Mouse (Mus musculus) liver, embryonic 12.5 days (tissue): ENCODE data around the gene Nav3. TPM values are rescaled to one million over a fixed set of nuclear protein-coding genes. Genes with fewer than 3 reads are reported as not detected.

Experiments
- ATAC-seq: fragments of 200-750 bp; cut with Nextera tagmentation; 2 replicates; pipeline ENCODE4 v1.8.0; 2017; ENCODE audit warnings: moderate number of reproducible peaks, mild to moderate bottlenecking, moderate library complexity
- H3K27ac ChIP-seq: fragments of 300-500 bp; sonication (generic); 2 replicates; pipeline ENCODE4 v1.5.1; 2016; ENCODE audit warnings: mild to moderate bottlenecking
- H3K27me3 ChIP-seq: fragments of 300-500 bp; sonication (generic); replicated peaks from 2 replicates; pipeline ENCODE4 v1.6.1; 2016; ENCODE audit warnings: mild to moderate bottlenecking, moderate library complexity
- H3K36me3 ChIP-seq: fragments of 300-500 bp; sonication (generic); 2 replicates; pipeline ENCODE4 v1.6.1; 2016; ENCODE audit warnings: mild to moderate bottlenecking, moderate library complexity
- H3K4me1 ChIP-seq: fragments of 300-500 bp; sonication (generic); 2 replicates; pipeline ENCODE4 v1.6.1; 2016
- H3K4me2 ChIP-seq: fragments of 300-500 bp; sonication (generic); 2 replicates; pipeline ENCODE4 v1.6.1; 2016; ENCODE audit warnings: mild to moderate bottlenecking, moderate library complexity
- H3K4me3 ChIP-seq: fragments of 300-500 bp; sonication (generic); 2 replicates; pipeline ENCODE4 v1.5.1; 2016; ENCODE audit warnings: mild to moderate bottlenecking, moderate library complexity
- H3K9ac ChIP-seq: fragments of 300-500 bp; sonication (generic); 2 replicates; pipeline ENCODE4 v1.6.1; 2016; ENCODE audit warnings: mild to moderate bottlenecking, moderate library complexity
- H3K9me3 ChIP-seq: fragments of 300-500 bp; sonication (generic); replicated peaks from 2 replicates; pipeline ENCODE4 v1.6.1; 2016; ENCODE audit warnings: mild to moderate bottlenecking, moderate library complexity
- WGBS: fragments of 180-500 bp; shearing (Covaris S2); methylation state at CpG from one replicate; pipeline ENCODE4 v1.1.7; 2016; ENCODE audit not compliant: insufficient replicate concordance; 5-methylcytosine and 5-hydroxymethylcytosine counted together
- polyA plus RNA-seq: library from polyadenylated mRNA; unstranded; fragments of >200 nt; fragmentation: Nextera tagmentation; extraction: Ambion mirVana; gene quantifications from 2 replicates; pipeline ENCODE4 v1.2.1, GENCODE M21; 2016

The Nav3 gene
- polyA plus RNA-seq, 1 experiment from 2014 or later = 0.13 TPM

DNA sequence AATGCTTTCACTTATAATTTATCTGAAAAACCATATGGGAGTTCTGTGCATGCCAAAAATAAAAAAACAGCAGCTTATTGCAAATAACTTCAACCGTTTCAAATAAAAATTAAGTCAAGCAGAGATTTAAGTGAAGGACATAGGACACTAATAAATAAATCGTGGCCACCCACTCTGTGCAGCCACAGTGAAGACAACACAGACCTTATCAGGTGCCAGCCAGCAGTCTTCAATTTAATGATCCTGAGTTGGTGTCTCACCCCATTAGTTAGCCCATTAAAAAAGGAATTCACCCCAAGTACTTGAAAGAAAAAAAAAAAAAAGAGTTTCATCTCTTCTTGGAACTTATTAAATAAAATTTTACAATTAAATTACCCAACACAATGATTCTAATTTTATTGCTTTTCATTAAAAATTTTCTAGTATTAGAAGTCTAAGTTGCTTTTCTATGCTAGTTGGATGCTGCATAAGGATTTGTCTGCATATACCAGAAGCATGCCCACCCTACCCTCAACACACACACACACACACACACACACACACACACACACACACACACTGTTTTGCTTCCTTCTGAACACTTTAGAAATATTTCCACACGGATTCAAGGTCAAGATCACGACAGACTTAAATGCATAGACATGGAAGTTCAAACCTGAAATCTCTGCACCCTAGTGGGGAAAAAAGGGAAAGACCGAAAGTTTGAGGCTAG lies 649.1 kb downstream of the Nav3 start:
- Histone ChIP-seq H3K4me3 (no peak overlapping the region), H3K4me1 (no peaks in the 10 kb centered on the region), H3K27ac (no peak overlapping the region), H3K4me2 (no peak overlapping the region), H3K27me3 (no peaks in the 10 kb centered on the region), H3K9ac (no peak overlapping the region), H3K9me3 (no peaks in the 10 kb centered on the region), H3K36me3 (no peaks in the 10 kb centered on the region)
- no peak for ATAC-seq
- 47% methylated on average over 5 of the region's 5 CpGs for WGBS

- no peaks in the 10 kb centered on the region for H3K9me3 ChIP-seq
- H3K4me3 ChIP-seq = no peak overlapping the region
- H3K4me1 ChIP-seq = no peaks in the 10 kb centered on the region
- no peaks in the 10 kb centered on the region for H3K36me3 ChIP-seq
- ATAC-seq = no peak
- H3K4me2 ChIP-seq = no peak overlapping the region
- no peak overlapping the region for H3K9ac ChIP-seq
- H3K27me3 ChIP-seq = no peaks in the 10 kb centered on the region
- H3K27ac ChIP-seq = no peak overlapping the region
Measured at GRCm38 (mm10) chr10:109803441-109803840, 652.6 kb downstream of the Nav3 start.

DNA sequence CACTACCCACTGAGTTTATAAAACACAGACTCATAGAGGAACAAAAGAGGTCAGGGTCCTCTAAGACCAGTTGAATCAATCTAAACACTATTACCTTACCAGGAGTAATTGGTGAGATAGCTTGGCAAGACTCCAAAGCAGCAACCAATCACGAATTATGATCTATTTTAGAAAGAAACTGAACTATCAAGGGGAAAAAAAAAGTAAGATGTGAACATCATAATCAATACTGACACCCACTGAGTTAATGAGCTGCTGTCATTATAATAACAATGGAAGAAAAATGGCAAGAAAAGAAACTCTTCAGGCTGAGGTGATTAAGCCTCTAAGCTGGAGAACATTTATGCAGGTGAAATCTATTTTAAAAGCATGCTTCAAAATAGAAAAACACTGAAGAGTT lies 653.8 kb downstream of the Nav3 start:
- H3K4me3 ChIP-seq = no peak overlapping the region
- H3K36me3 ChIP-seq = no peaks in the 10 kb centered on the region
- H3K27ac ChIP-seq = no peak overlapping the region
- H3K4me2 ChIP-seq = no peak overlapping the region
- no peaks in the 10 kb centered on the region for H3K27me3 ChIP-seq
- H3K4me1 ChIP-seq = no peaks in the 10 kb centered on the region
- 29% methylated on average over 1 of the region's 1 CpGs for whole genome bisulfite sequencing
- ATAC-seq = no peak
- no peak overlapping the region for H3K9ac ChIP-seq
- H3K9me3 ChIP-seq = no peaks in the 10 kb centered on the region

GRCm38 (mm10) chr10:109799246-109799645 lies 656.8 kb downstream of the Nav3 start:
- Histone ChIP-seq H3K27ac (no peak overlapping the region), H3K9me3 (no peaks in the 10 kb centered on the region), H3K9ac (no peak overlapping the region), H3K4me1 (no peaks in the 10 kb centered on the region), H3K27me3 (no peaks in the 10 kb centered on the region), H3K4me3 (no peak overlapping the region), H3K4me2 (no peak overlapping the region), H3K36me3 (no peaks in the 10 kb centered on the region)
- ATAC-seq = no peak
- WGBS = 70% methylated on average over 6 of the region's 6 CpGs

GRCm38 (mm10) chr10:109796981-109797380 lies 659.0 kb downstream of the Nav3 start:
- Histone ChIP-seq H3K9ac (no peak overlapping the region), H3K36me3 (no peaks in the 10 kb centered on the region), H3K4me2 (no peak overlapping the region), H3K4me1 (no peaks in the 10 kb centered on the region), H3K9me3 (no peaks in the 10 kb centered on the region), H3K27ac (no peak overlapping the region), H3K4me3 (no peak overlapping the region), H3K27me3 (no peaks in the 10 kb centered on the region)
- 64% methylated on average over 3 of the region's 3 CpGs for WGBS
- ATAC-seq = no peak

DNA sequence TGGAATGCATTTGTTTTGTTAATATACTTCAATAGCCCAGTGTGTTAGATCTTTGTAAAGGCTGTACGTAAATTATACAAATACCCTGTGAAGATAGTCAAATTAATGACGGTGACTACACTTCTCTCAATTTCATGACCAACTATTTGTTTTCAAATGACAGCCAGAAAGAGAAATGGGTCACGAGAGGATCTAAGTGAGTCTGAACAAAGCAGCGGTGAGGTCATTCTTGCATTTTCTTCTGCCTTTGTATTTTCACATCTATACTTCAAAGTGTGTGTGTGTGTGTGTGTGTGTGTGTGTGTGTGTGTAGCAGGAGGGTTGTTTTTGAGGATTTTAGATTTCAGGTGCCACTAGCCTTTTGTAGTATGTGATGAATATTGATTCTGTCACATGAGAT lies 662.5 kb downstream of the Nav3 start:
- Histone ChIP-seq H3K4me1 (no peaks in the 10 kb centered on the region), H3K4me2 (no peak overlapping the region), H3K27ac (no peak overlapping the region), H3K36me3 (no peaks in the 10 kb centered on the region), H3K9me3 (no peaks in the 10 kb centered on the region), H3K4me3 (no peak overlapping the region), H3K27me3 (no peaks in the 10 kb centered on the region), H3K9ac (no peak overlapping the region)
- ATAC-seq = no peak
- 67% methylated on average over 4 of the region's 4 CpGs for WGBS

- H3K4me2 ChIP-seq = no peak overlapping the region
- H3K27ac ChIP-seq = no peak overlapping the region
- H3K9me3 ChIP-seq = no peaks in the 10 kb centered on the region
- H3K9ac ChIP-seq = no peak overlapping the region
- H3K36me3 ChIP-seq = no peaks in the 10 kb centered on the region
- no peak overlapping the region for H3K4me3 ChIP-seq
- H3K27me3 ChIP-seq = no peaks in the 10 kb centered on the region
- WGBS = 63% methylated on average over 2 of the region's 2 CpGs
- no peak for ATAC-seq
- H3K4me1 ChIP-seq = no peaks in the 10 kb centered on the region
Measured at GRCm38 (mm10) chr10:109788728-109789127, 667.3 kb downstream of the Nav3 start.

GRCm38 (mm10) chr10:109779109-109779508 lies 676.9 kb downstream of the Nav3 start:
- Histone ChIP-seq H3K4me3 (no peak overlapping the region), H3K4me1 (no peaks in the 10 kb centered on the region), H3K4me2 (no peak overlapping the region), H3K27ac (no peak overlapping the region), H3K9me3 (no peaks in the 10 kb centered on the region), H3K36me3 (no peaks in the 10 kb centered on the region), H3K9ac (no peak overlapping the region), H3K27me3 (no peaks in the 10 kb centered on the region)
- no peak for ATAC-seq
- WGBS = 75% methylated on average over 4 of the region's 4 CpGs

DNA sequence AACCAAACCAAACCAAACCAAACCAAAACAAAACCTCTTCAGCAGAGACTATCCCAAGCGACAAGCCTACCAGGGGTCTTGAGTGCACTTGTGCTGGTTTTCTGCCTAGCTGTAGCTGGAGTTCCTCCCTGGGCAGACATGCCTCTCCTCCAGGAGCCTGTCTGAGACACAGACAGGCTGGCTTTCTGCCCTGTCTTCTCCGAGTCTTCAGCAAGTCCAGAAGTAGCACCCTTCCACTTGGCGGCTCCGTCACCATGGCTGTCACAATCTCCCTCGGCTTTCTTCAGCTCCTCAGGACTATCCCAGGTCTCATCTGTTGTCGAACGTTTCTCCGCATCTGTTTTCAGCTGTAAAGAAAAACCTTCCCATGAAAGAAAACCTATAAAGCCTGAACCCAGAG lies 686.9 kb downstream of the Nav3 start:
- Histone ChIP-seq H3K27me3 (no peaks in the 10 kb centered on the region), H3K4me2 (no peak overlapping the region), H3K36me3 (no peaks in the 10 kb centered on the region), H3K9ac (no peak overlapping the region), H3K9me3 (no peaks in the 10 kb centered on the region), H3K27ac (no peak overlapping the region), H3K4me1 (no peaks in the 10 kb centered on the region), H3K4me3 (no peak overlapping the region)
- ATAC-seq = no peak
- WGBS = 83% methylated on average over 8 of the region's 8 CpGs

GRCm38 (mm10) chr10:109765650-109766049 lies 690.4 kb downstream of the Nav3 start:
- no peak for ATAC-seq
- H3K4me3 ChIP-seq = no peak overlapping the region

DNA sequence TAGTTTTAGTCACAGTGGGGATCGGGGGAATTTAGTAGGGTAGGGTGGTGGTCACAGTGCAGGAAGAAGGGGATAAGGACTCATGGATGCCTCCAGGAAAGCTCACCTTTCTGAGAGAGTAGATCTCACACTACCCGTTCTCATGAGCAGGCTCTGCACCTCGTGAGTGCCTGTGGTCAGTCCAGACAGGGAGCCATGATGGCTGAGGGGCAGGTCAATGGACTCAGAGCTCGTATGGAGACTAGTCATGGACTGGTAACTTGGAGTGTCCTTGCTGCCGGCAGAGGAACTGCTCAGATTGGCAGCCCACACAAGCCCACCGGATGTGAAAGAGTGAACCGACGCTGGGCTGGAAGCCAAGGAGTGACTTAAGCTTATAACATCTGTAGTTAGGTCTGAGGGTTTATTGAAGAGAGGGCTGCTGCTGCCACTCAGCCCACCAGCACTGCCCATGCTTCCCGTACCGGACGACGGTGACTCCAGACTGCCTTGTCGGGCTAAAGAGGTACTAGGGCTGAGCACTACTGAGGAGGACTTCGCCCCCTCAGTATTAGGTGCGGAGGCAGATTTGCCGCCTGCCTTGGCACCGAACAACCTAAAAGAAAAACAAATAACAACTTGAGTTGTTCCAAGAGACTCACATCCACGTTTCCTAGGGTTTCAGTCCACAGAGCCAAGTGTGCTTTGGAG lies 691.4 kb downstream of the Nav3 start:
- no peak for ATAC-seq
- Histone ChIP-seq H3K9ac (no peak overlapping the region), H3K27ac (no peak overlapping the region), H3K36me3 (no peaks in the 10 kb centered on the region), H3K4me1 (no peaks in the 10 kb centered on the region), H3K9me3 (no peaks in the 10 kb centered on the region), H3K4me3 (no peak overlapping the region), H3K27me3 (no peaks in the 10 kb centered on the region), H3K4me2 (no peak overlapping the region)
- 68% methylated on average over 18 of the region's 18 CpGs for WGBS

More at GRCm38 (mm10) chr10:109765650-109766049, 690.4 kb downstream of the Nav3 start:
- Histone ChIP-seq H3K4me2 (no peak overlapping the region), H3K4me1 (no peaks in the 10 kb centered on the region), H3K27me3 (no peaks in the 10 kb centered on the region), H3K9ac (no peak overlapping the region), H3K9me3 (no peaks in the 10 kb centered on the region), H3K36me3 (no peaks in the 10 kb centered on the region), H3K27ac (no peak overlapping the region)
- WGBS = 9% methylated on average over 2 of the region's 2 CpGs

DNA sequence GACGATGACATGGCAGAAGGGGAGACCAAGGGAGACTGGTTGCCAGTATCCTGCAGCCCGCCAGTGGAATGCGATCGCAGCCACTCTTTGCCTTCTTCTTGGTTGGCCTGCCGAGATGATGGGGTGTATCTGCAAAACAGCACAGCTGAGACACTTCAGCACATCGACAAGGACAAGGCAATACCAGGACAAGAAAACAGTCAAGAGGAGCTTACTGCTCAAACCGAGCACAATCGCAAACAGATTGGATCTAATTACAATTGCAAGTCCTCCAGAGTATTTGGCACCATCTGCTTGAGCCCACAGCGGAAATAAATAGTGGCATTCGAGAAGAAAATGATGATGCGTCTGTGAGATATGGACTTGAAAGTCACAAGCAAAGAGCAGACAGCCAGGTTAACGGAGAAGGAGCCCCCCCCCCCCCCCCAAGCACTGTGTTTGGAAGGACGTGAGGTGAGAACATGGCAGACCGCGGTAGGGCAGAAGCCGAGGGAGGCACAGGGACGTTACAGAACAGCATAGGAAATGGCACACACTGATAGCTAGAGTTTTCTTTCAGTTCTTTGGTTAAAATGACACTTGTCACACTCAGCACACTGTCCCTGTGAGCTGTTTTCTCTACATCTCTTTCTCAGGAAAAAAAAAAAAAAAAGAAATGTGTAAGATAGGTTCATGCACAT lies 696.9 kb downstream of the Nav3 start:
- no peak overlapping the region for H3K27ac ChIP-seq
- no peak overlapping the region for H3K4me3 ChIP-seq
- H3K9ac ChIP-seq = no peak overlapping the region
- no peaks in the 10 kb centered on the region for H3K27me3 ChIP-seq
- H3K4me1 ChIP-seq = no peaks in the 10 kb centered on the region
- no peaks in the 10 kb centered on the region for H3K9me3 ChIP-seq
- no peak overlapping the region for H3K4me2 ChIP-seq
- 68% methylated on average over 17 of the region's 17 CpGs for WGBS
- H3K36me3 ChIP-seq = no peaks in the 10 kb centered on the region
- no peak for ATAC-seq
